ENCODE assay signal across 29 mouse cellular contexts in the genomic region with DNA sequence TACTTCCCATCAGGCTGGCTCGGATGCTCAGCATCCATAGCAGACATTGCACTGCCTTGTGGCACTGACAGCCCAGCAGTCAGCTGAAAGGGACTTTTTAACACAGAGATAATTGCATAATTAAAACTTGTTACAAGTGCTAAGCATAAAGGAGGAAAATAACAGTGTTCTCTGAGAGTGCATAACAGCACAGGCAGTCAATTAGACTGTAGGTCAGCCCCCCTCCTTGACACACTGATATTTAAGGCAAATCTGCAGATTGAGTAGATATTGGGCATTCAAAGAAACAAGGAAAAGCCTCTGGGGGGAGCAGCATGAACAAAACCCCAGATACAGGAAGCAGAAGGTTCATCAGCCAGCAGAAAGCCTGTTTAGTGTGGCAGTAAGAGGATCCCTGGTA.
"Had no signal": no experiment of that assay in that cellular context is flagged by ENCODE, and none has a peak within 500 bp of the region (broad histone marks: within the 10 kb centered on the region; RNA-seq: fewer than 3 reads in every experiment).

No protein-coding gene starts in this region.

- H3K27ac ChIP-seq: heart, adult 2 months; heart, embryonic 13.5 days; heart, embryonic 15.5 days; hindbrain, embryonic 10.5 days; hindbrain, embryonic 12.5 days; hindbrain, embryonic 14.5 days; intestine, embryonic 15.5 days; layer of hippocampus, adult 2 months; left cerebral cortex, adult 2 months; limb, embryonic 10.5 days; limb, embryonic 12.5 days; liver, embryonic 13.5 days; liver, embryonic 15.5 days had no signal

- H3K9me3 ChIP-seq: heart, embryonic 13.5 days; heart, embryonic 15.5 days; hindbrain, embryonic 10.5 days; hindbrain, embryonic 12.5 days; intestine, embryonic 15.5 days; limb, embryonic 10.5 days; limb, embryonic 12.5 days; liver, embryonic 13.5 days; liver, embryonic 15.5 days had no signal

- H3K4me2 ChIP-seq: heart, embryonic 11.5 days; heart, embryonic 13.5 days; heart, embryonic 15.5 days; hindbrain, embryonic 12.5 days; hindbrain, embryonic 14.5 days; intestine, embryonic 15.5 days; limb, embryonic 12.5 days; liver, embryonic 11.5 days; liver, embryonic 13.5 days; liver, embryonic 15.5 days had no signal

- H3K9ac ChIP-seq: heart, embryonic 13.5 days; heart, embryonic 15.5 days; hindbrain, embryonic 12.5 days; hindbrain, embryonic 14.5 days; intestine, embryonic 15.5 days; limb, embryonic 12.5 days; liver, embryonic 13.5 days; liver, embryonic 15.5 days; liver, postnatal 0 days had no signal

- DNase-seq: gastrocnemius, postnatal 14 days; gastrocnemius, postnatal 36 days; heart, adult 11 months; heart, adult 2 months; heart, postnatal 4 days; kidney, adult 18-20 months; kidney, adult 8-10 months; kidney, postnatal 10 days; kidney, postnatal 25 days; kidney, postnatal 4 days; liver; liver, embryonic 13.5 days; liver, postnatal 0 days had no signal

- ATAC-seq: hindbrain, embryonic 16.5 days; inflammation-experienced regulatory T-cells, adult 6 months; intestine, embryonic 15.5 days; intestine, postnatal 0 days; liver, postnatal 0 days had no signal

- H3K27me3 ChIP-seq: heart, embryonic 13.5 days; heart, embryonic 15.5 days; hindbrain, embryonic 12.5 days; intestine, embryonic 15.5 days; limb, embryonic 12.5 days; liver, embryonic 13.5 days; liver, embryonic 15.5 days had no signal

- H3K4me3 ChIP-seq: heart, adult 2 months; heart, embryonic 13.5 days; heart, embryonic 15.5 days; hindbrain, embryonic 10.5 days; hindbrain, embryonic 12.5 days; intestine, embryonic 15.5 days; layer of hippocampus, adult 2 months; left cerebral cortex, adult 2 months; limb, embryonic 10.5 days; limb, embryonic 12.5 days; liver, embryonic 13.5 days; liver, embryonic 15.5 days had no signal

- H3K36me3 ChIP-seq: heart, embryonic 13.5 days; heart, embryonic 15.5 days; hindbrain, embryonic 10.5 days; hindbrain, embryonic 12.5 days; intestine, embryonic 15.5 days; limb, embryonic 10.5 days; limb, embryonic 12.5 days; liver, embryonic 13.5 days; liver, embryonic 15.5 days had no signal

- H3K4me1 ChIP-seq: heart, embryonic 13.5 days; heart, embryonic 15.5 days; hindbrain, embryonic 10.5 days; hindbrain, embryonic 12.5 days; intestine, embryonic 15.5 days; limb, embryonic 10.5 days; limb, embryonic 12.5 days; liver, embryonic 13.5 days; liver, embryonic 15.5 days had no signal
